Mouse (Mus musculus) midbrain, embryonic 12.5 days (tissue): ENCODE results near the gene 1700113H08Rik. TPM values are rescaled to one million over a fixed set of nuclear protein-coding genes. Genes with fewer than 3 reads are reported as not detected.

Source experiments
- ATAC-seq: fragments of 200-750 bp; cut with Nextera tagmentation; 2 replicates; pipeline ENCODE4 v1.8.0; 2017; ENCODE audit warnings: low read depth, moderate TSS enrichment, moderate library complexity; ENCODE audit not compliant: low FRiP score
- H3K27ac ChIP-seq: fragments of 300-500 bp; sonication (generic); replicated peaks from 2 replicates; pipeline ENCODE4 v1.5.1; 2016; ENCODE audit warnings: mild to moderate bottlenecking
- H3K27me3 ChIP-seq: fragments of 300-500 bp; sonication (generic); 2 replicates; pipeline ENCODE4 v1.6.1; 2016; ENCODE audit warnings: mild to moderate bottlenecking
- H3K36me3 ChIP-seq: fragments of 300-500 bp; sonication (generic); 2 replicates; pipeline ENCODE4 v1.6.1; 2016
- H3K4me1 ChIP-seq: fragments of 300-500 bp; sonication (generic); 2 replicates; pipeline ENCODE4 v1.6.1; 2016
- H3K4me2 ChIP-seq: fragments of 300-500 bp; sonication (generic); replicated peaks from 2 replicates; pipeline ENCODE4 v1.6.1; 2016; ENCODE audit warnings: mild to moderate bottlenecking, moderate library complexity
- H3K4me3 ChIP-seq: fragments of 300-500 bp; sonication (generic); 2 replicates; pipeline ENCODE4 v1.5.1; 2016; ENCODE audit warnings: mild to moderate bottlenecking
- H3K9ac ChIP-seq: fragments of 300-500 bp; sonication (generic); replicated peaks from 2 replicates; pipeline ENCODE4 v1.6.1; 2016; ENCODE audit warnings: mild to moderate bottlenecking, moderate library complexity
- H3K9me3 ChIP-seq: fragments of 300-500 bp; sonication (generic); 2 replicates; pipeline ENCODE4 v1.6.1; 2016; ENCODE audit warnings: mild to moderate bottlenecking
- WGBS: fragments of 180-500 bp; shearing (Covaris S2); methylation state at CpG from one replicate; pipeline ENCODE4 v1.1.7; 2016; 5-methylcytosine and 5-hydroxymethylcytosine counted together
- polyA plus RNA-seq: library from polyadenylated mRNA; unstranded; fragments of >200 nt; fragmentation: Nextera tagmentation; extraction: Ambion mirVana; gene quantifications from 2 replicates; pipeline ENCODE4 v1.2.1, GENCODE M21; 2016

Gene 1700113H08Rik
- polyA plus RNA-seq, 1 experiment from 2014 or later, result 0.56 TPM

DNA sequence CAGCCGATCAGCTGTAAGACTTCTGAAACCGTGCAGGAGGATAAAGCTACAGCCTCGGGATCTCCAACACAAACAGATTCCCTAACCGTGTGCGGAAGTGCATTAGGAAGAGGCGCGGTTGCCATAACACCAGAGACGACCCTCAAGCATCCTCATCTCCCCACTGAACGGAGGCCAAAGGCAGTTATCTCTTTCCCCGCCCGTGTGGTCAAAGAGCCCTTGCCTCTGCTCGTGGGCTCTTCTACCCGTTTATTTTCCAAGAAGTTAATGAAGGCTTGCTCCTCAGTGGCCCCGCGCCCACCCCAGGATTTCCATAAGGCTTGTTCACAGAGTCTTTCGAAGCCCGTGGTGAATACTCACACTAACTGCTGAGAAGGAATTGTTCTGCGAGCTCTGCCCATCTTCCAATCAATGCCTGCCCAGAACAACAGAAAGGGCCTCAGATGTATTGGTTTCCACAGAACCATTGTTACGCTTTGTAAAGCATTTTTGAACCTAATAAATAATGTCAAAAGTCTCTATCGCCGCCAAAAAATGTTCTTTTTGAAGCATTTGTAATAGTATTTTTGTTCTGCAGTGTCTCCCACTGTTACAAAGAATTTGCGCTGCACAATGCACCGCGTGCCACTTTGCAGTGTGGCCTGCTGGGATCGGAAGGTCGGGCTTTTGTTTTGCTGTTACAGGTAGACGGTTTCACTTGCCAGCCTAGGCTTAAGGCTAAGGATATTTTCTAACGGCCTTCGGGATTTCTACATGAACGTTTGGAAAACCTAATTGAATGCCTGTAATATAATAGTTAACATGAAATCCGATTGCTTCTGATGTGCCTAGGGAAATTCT is 172.4 kb downstream of the 1700113H08Rik start:
- 21% methylated on average over 31 of the region's 31 CpGs for WGBS
- H3K27ac ChIP-seq, result peak overlapping the region; percentile 39; the same call in 1 of the 2 replicates

DNA sequence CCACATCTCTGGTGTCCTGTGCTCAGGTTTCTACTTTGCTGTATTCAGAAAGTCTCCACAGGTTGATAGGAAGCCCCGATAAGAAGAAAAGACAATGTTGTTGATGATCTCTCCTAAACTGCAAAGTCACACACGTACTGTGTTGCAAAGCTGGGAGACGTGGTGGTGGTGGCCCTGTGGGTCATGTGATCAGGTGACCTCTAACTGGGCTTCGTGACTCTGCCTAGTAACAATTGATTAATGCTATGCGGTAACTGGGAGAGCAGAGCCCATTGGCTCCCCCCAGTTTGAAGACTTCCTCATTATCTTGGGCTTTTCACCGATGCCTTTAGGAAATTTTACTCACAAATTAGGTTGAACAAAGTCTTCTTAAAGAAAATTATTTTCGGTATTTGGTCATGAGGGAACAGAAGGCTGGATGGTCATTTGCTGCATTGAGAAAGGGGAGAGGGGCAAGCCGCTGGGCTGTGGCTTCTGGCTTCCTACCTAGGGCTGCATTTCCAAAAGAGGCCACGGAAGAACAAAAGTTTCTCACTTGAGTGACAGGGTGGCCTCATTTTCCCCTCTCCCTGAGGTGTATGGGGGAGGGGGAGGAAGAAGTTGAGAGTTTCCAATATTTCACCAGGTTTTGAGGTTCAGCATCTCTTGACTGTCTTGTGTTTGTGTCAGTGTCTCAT is 181.6 kb downstream of the 1700113H08Rik start:
- H3K9me3 ChIP-seq, result no peaks in the 10 kb centered on the region
- 40% methylated on average over 9 of the region's 9 CpGs for WGBS
- H3K27me3 ChIP-seq, result no peaks in the 10 kb centered on the region
- no peak overlapping the region for H3K27ac ChIP-seq
- no peaks in the 10 kb centered on the region for H3K36me3 ChIP-seq
- no peak overlapping the region for H3K4me2 ChIP-seq
- no peak overlapping the region for H3K4me3 ChIP-seq
- H3K4me1 ChIP-seq, result peaks cover 6% of the 10 kb centered on the region; the same call in 1 of the 2 replicates
- no peak for ATAC-seq
- no peak overlapping the region for H3K9ac ChIP-seq

More for the DNA sequence above, 172.4 kb downstream of the 1700113H08Rik start:
- H3K36me3 ChIP-seq, result no peaks in the 10 kb centered on the region
- 0 out of 2 replicates have a peak, but pooled peaks have one; percentile 54 for ATAC-seq
- peak overlapping the region; percentile 25; the same call in 1 of the 2 replicates for H3K9ac ChIP-seq
- no peaks in the 10 kb centered on the region for H3K9me3 ChIP-seq
- H3K27me3 ChIP-seq, result no peaks in the 10 kb centered on the region
- H3K4me2 ChIP-seq, result peak overlapping the region; percentile 47
- H3K4me3 ChIP-seq, result peak overlapping the region; percentile 10; the same call in 1 of the 2 replicates
- H3K4me1 ChIP-seq, result peaks cover 12% of the 10 kb centered on the region

DNA sequence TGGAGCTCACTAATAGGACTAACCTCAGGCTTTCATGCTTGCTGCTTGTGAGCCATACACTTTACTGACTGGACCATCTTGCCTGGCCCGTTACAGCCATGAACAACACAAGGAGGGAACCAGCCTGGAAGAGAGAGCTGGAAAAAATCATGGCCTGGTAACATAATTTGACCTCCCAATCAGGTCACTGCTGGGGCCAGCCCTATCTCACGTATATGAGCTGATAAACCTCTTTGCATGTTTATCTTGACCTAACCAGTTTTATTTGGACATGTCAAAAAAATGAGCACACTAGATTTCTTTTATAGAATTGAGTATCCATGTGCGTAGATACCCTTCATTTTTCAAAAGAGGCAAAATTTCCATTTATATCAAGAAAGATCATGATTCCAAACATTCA is 213.9 kb downstream of the 1700113H08Rik start:
- 0 out of 2 replicates have a peak, but pooled peaks cover 5% of the 10 kb centered on the region for H3K4me1 ChIP-seq
- 74% methylated on average over 3 of the region's 3 CpGs for WGBS
- no peaks in the 10 kb centered on the region for H3K36me3 ChIP-seq
- no peaks in the 10 kb centered on the region for H3K9me3 ChIP-seq
- no peak for ATAC-seq
- 0 out of 2 replicates have a peak overlapping the region, but pooled peaks have one; percentile 8 for H3K27ac ChIP-seq
- no peak overlapping the region for H3K9ac ChIP-seq
- H3K27me3 ChIP-seq, result no peaks in the 10 kb centered on the region
- H3K4me2 ChIP-seq, result no peak overlapping the region
- H3K4me3 ChIP-seq, result no peak overlapping the region

DNA sequence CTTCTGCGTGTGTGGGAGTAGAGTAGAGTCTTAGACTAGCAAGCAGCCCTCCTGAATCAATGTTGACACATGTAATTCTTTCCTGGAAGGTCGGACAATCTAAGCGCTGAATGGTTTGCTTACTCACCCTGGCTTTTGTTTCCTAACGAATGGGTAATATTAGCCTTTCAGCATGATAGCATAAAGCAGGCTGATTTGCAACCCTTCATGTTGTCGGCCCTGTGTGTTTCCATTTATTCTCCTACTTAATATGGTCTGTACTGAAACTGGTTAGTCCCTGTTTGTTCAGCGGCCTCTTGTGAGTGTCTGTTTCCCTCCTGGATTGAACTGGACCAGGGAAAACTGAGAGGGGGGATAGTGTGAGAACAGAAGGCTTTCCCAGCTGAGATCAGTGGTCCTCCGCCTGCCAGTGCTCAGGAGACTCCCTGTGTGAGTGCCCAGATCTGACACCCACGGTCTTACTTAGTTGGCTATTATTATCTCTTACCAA is 214.3 kb downstream of the 1700113H08Rik start:
- Histone ChIP-seq H3K4me2 (no peak overlapping the region), H3K27me3 (no peaks in the 10 kb centered on the region), H3K27ac (no peak overlapping the region), H3K36me3 (no peaks in the 10 kb centered on the region), H3K4me1 (0 out of 2 replicates have a peak, but pooled peaks cover 5% of the 10 kb centered on the region), H3K4me3 (no peak overlapping the region), H3K9ac (no peak overlapping the region), H3K9me3 (no peaks in the 10 kb centered on the region)
- WGBS, result 52% methylated on average over 8 of the region's 8 CpGs
- no peak; the same call in 1 of the 2 replicates for ATAC-seq

DNA sequence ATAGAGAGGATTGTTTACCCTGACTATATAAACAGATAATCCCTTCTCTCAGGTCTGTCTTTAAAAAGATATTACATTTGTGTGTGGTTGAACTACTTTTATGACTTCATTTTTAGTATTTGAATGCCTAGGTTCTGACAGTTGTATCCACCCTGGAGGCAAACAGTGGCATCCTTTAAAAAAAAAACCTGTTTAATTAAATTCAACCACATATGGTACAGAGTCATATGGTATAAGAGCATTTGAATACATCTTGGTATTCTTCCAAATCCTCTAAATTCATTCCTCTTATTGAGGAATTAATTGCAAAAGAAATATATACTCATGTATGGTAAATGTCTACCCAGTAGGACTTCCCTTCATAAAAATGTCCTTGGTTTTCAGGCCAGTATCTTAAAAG is 217.2 kb downstream of the 1700113H08Rik start:
- Histone ChIP-seq H3K4me1 (0 out of 2 replicates have a peak, but pooled peaks cover 5% of the 10 kb centered on the region), H3K4me3 (no peak overlapping the region), H3K27me3 (no peaks in the 10 kb centered on the region), H3K27ac (no peak overlapping the region), H3K4me2 (no peak overlapping the region), H3K9ac (no peak overlapping the region), H3K36me3 (no peaks in the 10 kb centered on the region), H3K9me3 (no peaks in the 10 kb centered on the region)
- no peak for ATAC-seq

Other genes with a start within 250 kb of the 1700113H08Rik start
- gene Stab2, start 50.0 kb upstream of the 1700113H08Rik start, polyA plus RNA-seq, result 0.04 and 0.12 TPM in 2 replicates